Mouse (Mus musculus) embryonic facial prominence, embryonic 13.5 days (tissue): Measurements from ENCODE around the gene Ptprt. TPM values are rescaled to one million over a fixed set of nuclear protein-coding genes. Genes with fewer than 3 reads are reported as not detected.
A peak's percentile ranks its signal among the peaks of the same experiment; 100 is the strongest.

Experiments used
- ATAC-seq: fragments of 200-750 bp; cut with Nextera tagmentation; 2 replicates; pipeline ENCODE4 v1.8.0; 2017; ENCODE audit warnings: low read depth; ENCODE audit not compliant: insufficient number of reproducible peaks, insufficient read depth, low FRiP score, low TSS enrichment
- H3K27ac ChIP-seq: fragments of 300-500 bp; sonication (generic); 2 replicates; pipeline ENCODE4 v1.5.1; 2015; ENCODE audit warnings: moderate library complexity, mild to moderate bottlenecking, inconsistent platforms
- H3K27me3 ChIP-seq: fragments of 300-500 bp; sonication (generic); 2 replicates; pipeline ENCODE4 v1.6.1; 2015; ENCODE audit warnings: mild to moderate bottlenecking, inconsistent platforms
- H3K36me3 ChIP-seq: fragments of 300-500 bp; sonication (generic); 2 replicates; pipeline ENCODE4 v1.6.1; 2015; ENCODE audit warnings: mild to moderate bottlenecking, inconsistent platforms
- H3K4me1 ChIP-seq: fragments of 300-500 bp; sonication (generic); 2 replicates; pipeline ENCODE4 v1.6.1; 2015; ENCODE audit warnings: inconsistent platforms
- H3K4me2 ChIP-seq: fragments of 300-500 bp; sonication (generic); 2 replicates; pipeline ENCODE4 v1.6.1; 2015; ENCODE audit warnings: moderate library complexity, mild to moderate bottlenecking, inconsistent platforms
- H3K4me3 ChIP-seq: fragments of 300-500 bp; sonication (generic); 2 replicates; pipeline ENCODE4 v1.5.1; 2015; ENCODE audit warnings: mild to moderate bottlenecking, inconsistent platforms
- H3K9ac ChIP-seq: fragments of 300-500 bp; sonication (generic); 2 replicates; pipeline ENCODE4 v1.6.1; 2015; ENCODE audit warnings: mild to moderate bottlenecking, inconsistent platforms
- H3K9me3 ChIP-seq: fragments of 300-500 bp; sonication (generic); 2 replicates; pipeline ENCODE4 v1.6.1; 2016; ENCODE audit warnings: inconsistent platforms
- WGBS: fragments of 180-500 bp; shearing (Covaris S2); methylation state at CpG from one replicate; pipeline ENCODE4 v1.1.7; 2015; ENCODE audit warnings: mixed read lengths; 5-methylcytosine and 5-hydroxymethylcytosine counted together
- polyA plus RNA-seq: library from polyadenylated mRNA; unstranded; fragments of >200 nt; fragmentation: Nextera tagmentation; extraction: Ambion mirVana; gene quantifications from 2 replicates; pipeline ENCODE4 v1.2.1, GENCODE M21; 2015

The Ptprt gene
- polyA plus RNA-seq, result 0.93 and 1.3 TPM in 2 replicates

DNA sequence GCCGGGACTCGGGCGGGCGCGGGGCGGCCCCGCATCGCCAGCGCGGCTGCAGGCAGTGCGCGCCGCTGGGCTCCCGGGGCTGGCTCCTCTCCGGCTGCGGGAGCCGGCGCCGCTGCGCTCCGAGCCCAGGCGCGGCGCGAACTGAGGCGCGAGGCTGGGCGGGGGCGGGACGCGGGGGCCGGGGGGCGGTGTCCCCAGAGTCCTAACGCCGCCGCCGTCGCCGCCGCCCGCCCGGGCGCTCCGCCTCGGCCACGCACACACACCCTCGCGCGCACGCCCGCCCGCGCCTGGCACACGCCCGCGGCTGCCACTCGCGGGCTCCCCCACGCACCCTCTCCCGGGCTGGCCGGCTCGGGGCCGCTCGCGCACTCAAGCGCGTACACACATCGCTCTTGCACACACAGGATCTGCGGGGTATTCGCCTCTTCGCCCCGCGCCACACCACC is at the start of gene Ptprt:
Gene Ptprt (minus strand): TSS at position 207 of the 446 bp plus-strand sequence.
- Histone ChIP-seq H3K9ac (peak within 1 kb of the TSS; percentile 67), H3K4me3 (peak within 1 kb of the TSS; percentile 56), H3K9me3 (no peaks in the 10 kb centered on the region), H3K36me3 (no peaks in the 10 kb centered on the region), H3K27me3 (peaks cover 81% of the 10 kb centered on the region), H3K4me1 (peaks cover 25% of the 10 kb centered on the region), H3K27ac (no peak within 1 kb of the TSS), H3K4me2 (peak within 1 kb of the TSS; percentile 97)
- 0 out of 2 replicates have a peak, but pooled peaks have one; percentile 35 for ATAC-seq
- WGBS, result under 1% methylated on average over 67 of the region's 73 CpGs

DNA sequence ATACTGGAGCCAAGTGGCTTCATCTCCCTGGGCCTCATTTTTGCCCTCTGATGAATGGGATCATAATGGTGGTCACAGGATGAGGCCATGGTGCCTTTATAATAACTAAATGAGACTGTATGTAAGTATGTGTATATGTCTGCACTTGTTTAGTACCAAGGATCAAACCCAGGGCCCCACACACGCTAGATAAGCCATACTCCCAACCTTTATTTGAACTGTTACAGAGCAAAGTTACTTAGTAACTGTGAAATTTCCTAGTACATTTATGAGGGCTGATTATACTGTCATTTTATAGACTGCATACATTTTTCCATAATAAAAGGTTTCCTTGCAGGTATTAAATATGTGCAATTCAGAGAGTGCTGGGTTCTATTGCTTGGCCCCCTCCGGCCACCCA is 49.5 kb upstream of the Ptprt start:
- no peaks in the 10 kb centered on the region for H3K9me3 ChIP-seq
- no peak overlapping the region for H3K4me2 ChIP-seq
- 87% methylated on average over 2 of the region's 2 CpGs for WGBS
- no peak overlapping the region for H3K4me3 ChIP-seq
- H3K27me3 ChIP-seq, result no peaks in the 10 kb centered on the region
- no peaks in the 10 kb centered on the region for H3K4me1 ChIP-seq
- no peaks in the 10 kb centered on the region for H3K36me3 ChIP-seq
- no peak overlapping the region for H3K9ac ChIP-seq
- no peak for ATAC-seq
- H3K27ac ChIP-seq, result no peak overlapping the region

DNA sequence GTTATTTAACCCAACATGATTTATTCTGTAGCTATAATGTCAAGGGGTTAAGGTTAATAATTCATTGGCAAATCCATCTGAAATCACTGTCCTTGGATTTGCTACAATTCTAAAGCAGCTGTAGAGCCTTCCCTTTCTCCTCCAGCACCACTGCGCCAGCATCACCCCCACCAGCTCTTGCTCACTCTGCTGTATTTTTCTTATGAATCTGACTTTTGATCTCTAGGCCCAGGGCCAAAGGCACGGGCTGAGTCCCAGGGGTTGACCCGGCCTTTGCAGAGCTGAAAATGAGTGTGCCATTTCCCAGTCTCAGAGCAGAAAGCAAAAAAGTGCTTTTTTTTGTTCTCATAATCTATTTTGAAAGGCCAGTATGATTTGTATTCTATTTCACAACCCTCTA is 38.7 kb upstream of the Ptprt start:
- Histone ChIP-seq H3K9me3 (no peaks in the 10 kb centered on the region), H3K9ac (no peak overlapping the region), H3K4me2 (no peak overlapping the region), H3K27me3 (no peaks in the 10 kb centered on the region), H3K4me1 (no peaks in the 10 kb centered on the region), H3K36me3 (no peaks in the 10 kb centered on the region), H3K27ac (no peak overlapping the region), H3K4me3 (no peak overlapping the region)
- ATAC-seq, result no peak
- 68% methylated on average over 3 of the region's 3 CpGs for WGBS

DNA sequence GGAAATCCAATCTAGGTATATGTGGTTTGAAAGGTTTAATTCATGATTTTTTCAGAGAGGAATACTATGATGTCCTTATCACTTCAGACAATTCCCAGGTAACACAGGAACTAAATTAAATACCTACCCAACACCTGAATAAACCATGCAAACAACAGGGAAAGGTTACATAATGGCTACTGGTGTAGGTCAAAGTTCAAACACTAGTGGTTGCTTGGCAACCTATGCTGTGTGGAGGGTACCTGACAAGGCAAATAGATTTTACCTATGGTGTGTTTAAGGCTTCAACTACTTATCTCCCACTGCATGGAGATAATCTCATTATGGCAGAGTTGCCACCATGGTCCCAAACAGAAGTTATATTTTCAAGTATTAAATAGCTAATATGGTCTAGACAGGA is 38.1 kb upstream of the Ptprt start:
- ATAC-seq, result no peak
- H3K4me2 ChIP-seq, result no peak overlapping the region
- no peak overlapping the region for H3K4me3 ChIP-seq
- no peak overlapping the region for H3K27ac ChIP-seq
- H3K36me3 ChIP-seq, result no peaks in the 10 kb centered on the region
- H3K27me3 ChIP-seq, result no peaks in the 10 kb centered on the region
- no peak overlapping the region for H3K9ac ChIP-seq
- no peaks in the 10 kb centered on the region for H3K9me3 ChIP-seq
- H3K4me1 ChIP-seq, result no peaks in the 10 kb centered on the region

DNA sequence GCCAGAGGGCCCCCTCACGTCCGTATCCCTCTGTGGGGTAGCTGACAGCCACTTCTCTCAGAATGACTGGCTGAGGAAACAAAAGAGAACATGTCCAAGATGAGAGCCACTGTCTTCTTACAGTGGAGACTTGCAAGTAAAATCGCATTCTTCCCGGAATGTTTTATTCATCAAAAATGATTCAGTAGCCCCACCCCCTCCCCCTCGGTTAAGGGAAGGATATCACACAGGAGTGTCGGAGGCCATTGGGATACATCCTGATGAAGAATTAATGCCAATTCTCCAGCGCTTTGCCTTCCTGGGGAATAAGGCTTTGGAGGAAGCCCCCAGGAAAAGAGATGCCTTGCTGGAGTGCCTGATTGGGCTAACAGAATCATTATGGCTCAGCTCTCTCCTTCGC is 37.1 kb upstream of the Ptprt start:
- H3K9ac ChIP-seq, result no peak overlapping the region
- H3K27me3 ChIP-seq, result no peaks in the 10 kb centered on the region
- H3K9me3 ChIP-seq, result no peaks in the 10 kb centered on the region
- H3K4me3 ChIP-seq, result no peak overlapping the region
- H3K4me1 ChIP-seq, result no peaks in the 10 kb centered on the region
- 68% methylated on average over 8 of the region's 8 CpGs for WGBS
- H3K27ac ChIP-seq, result no peak overlapping the region
- H3K4me2 ChIP-seq, result no peak overlapping the region
- no peaks in the 10 kb centered on the region for H3K36me3 ChIP-seq
- ATAC-seq, result no peak

DNA sequence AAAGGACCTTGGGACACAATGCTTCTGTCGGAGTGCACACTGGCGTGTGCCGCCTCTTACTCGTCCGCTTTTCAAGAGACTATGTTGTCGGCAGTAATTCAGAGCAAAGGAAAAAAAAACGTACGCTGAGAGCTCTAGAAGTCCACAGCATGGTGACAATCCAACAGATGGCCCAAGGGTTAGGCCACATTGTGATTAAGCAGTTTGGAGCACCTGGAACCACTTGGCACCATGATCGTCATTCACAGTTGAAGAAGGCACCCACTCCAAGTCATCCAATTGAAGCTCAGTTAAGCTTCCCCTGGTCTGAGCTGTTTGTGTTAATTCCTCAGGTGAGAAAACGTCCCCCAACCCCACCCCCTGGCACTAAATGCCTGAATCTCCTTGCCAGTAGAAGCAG is 36.2 kb upstream of the Ptprt start:
- no peak for ATAC-seq
- 79% methylated on average over 10 of the region's 10 CpGs for WGBS
- H3K27ac ChIP-seq, result no peak overlapping the region
- no peaks in the 10 kb centered on the region for H3K36me3 ChIP-seq
- no peak overlapping the region for H3K4me3 ChIP-seq
- H3K9ac ChIP-seq, result no peak overlapping the region
- H3K27me3 ChIP-seq, result no peaks in the 10 kb centered on the region
- H3K4me1 ChIP-seq, result no peaks in the 10 kb centered on the region
- H3K4me2 ChIP-seq, result no peak overlapping the region
- H3K9me3 ChIP-seq, result no peaks in the 10 kb centered on the region

DNA sequence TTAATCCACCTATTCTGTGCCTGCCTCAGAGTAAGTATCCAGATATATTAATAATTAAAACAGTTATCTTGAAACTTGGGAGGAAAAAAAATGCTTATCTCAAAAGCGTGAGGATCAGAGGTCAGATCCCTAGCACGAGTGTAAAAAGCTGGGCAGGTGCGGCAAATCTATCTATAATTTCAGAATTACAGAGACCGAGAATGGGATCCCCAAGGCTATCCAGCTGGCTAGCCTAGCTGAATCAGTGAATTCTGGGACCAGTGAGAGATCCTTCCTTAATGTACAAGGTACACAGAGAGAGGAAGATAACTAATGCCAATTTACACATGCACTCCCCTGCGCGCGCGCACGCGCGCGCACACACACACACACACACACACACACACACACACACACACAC is 31.2 kb upstream of the Ptprt start:
- ATAC-seq, result no peak
- Histone ChIP-seq H3K4me3 (no peak overlapping the region), H3K4me2 (no peak overlapping the region), H3K27ac (no peak overlapping the region), H3K27me3 (no peaks in the 10 kb centered on the region), H3K4me1 (no peaks in the 10 kb centered on the region), H3K9me3 (no peaks in the 10 kb centered on the region), H3K36me3 (no peaks in the 10 kb centered on the region), H3K9ac (no peak overlapping the region)
- 93% methylated on average over 12 of the region's 12 CpGs for WGBS

DNA sequence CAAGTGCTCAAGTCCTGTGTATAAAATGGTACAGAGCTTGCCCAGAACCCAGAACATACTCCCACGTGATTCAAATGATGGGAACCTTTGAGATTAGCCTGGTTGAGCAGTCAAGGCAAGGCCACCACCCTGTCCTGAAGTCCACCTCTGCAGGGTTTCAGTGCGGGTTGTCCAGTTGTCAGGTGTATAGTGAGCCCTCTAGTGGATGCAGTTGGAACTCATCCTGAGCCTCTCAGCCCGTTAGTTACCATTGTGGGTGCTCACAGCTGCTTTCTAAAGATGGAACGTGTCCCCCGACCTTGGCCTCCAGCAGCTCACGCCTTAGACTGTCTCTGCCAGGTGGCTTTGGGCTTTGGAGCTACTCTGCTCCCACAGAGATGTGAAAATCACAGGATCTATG is 21.7 kb upstream of the Ptprt start:
- 11% methylated on average over 6 of the region's 6 CpGs for WGBS
- Histone ChIP-seq H3K4me1 (no peaks in the 10 kb centered on the region), H3K27me3 (no peaks in the 10 kb centered on the region; the same call in 1 of the 2 replicates), H3K27ac (no peak overlapping the region), H3K9me3 (no peaks in the 10 kb centered on the region), H3K4me3 (no peak overlapping the region), H3K36me3 (no peaks in the 10 kb centered on the region), H3K4me2 (no peak overlapping the region), H3K9ac (no peak overlapping the region)
- no peak for ATAC-seq

DNA sequence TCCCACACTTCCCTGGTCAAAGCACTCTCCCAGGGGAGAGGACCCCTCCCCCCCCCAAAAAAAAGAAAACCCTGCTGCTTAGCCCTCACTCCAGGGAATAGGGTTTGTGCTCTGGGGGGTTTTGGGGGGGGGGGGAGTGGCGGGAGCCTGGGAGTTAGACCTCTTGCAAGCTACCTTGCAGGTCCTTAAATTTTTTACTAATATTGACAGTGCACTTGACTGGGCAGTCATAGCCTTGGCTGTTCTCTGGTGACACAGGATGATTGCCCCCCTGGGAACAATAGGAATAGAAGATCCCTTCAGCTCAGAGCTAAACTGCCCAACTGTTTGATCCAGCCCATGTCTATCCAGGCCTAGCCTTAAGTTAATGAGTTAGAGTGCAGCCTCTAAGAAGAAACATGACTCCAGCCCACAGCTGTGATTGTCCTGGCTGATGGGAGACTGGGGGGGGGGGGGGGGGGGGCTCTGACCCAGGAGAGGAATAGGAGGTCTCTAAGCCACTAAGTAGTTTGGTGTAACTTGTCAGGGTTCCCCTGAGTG is 1.6 kb upstream of the Ptprt start:
- Histone ChIP-seq H3K9ac (no peak overlapping the region), H3K27me3 (peaks cover 67% of the 10 kb centered on the region), H3K4me2 (no peak overlapping the region), H3K36me3 (no peaks in the 10 kb centered on the region), H3K27ac (no peak overlapping the region), H3K9me3 (no peaks in the 10 kb centered on the region), H3K4me3 (no peak overlapping the region), H3K4me1 (peaks cover 25% of the 10 kb centered on the region)
- WGBS, result 25% methylated on average over 1 of the region's 1 CpGs
- ATAC-seq, result no peak

DNA sequence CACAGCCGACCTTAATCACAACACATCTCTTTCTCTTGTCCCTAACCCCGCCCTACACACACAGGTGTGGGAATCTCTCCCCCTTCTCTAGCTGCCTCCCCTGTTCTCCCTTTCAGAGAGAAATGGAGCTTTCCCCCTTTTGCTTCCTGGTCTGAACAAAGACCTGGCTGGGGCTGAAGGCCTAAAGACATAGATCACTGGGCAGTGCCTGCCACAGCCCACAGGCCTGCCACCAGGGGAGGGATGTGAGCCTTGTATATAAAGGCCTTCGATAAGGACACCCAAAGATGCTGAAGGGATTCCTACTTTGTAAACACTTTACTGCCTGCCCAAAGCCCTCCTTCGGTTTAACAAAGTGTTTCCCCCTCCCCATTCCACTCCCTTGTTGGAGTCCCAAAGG is 786 bp upstream of the Ptprt start:
- Histone ChIP-seq H3K9me3 (no peaks in the 10 kb centered on the region), H3K27me3 (peaks cover 74% of the 10 kb centered on the region), H3K9ac (no peak overlapping the region), H3K4me1 (peaks cover 25% of the 10 kb centered on the region), H3K4me3 (no peak overlapping the region), H3K4me2 (peak overlapping the region; percentile 97), H3K27ac (no peak overlapping the region), H3K36me3 (no peaks in the 10 kb centered on the region)
- WGBS, result 9% methylated on average over 4 of the region's 4 CpGs
- ATAC-seq, result no peak

DNA sequence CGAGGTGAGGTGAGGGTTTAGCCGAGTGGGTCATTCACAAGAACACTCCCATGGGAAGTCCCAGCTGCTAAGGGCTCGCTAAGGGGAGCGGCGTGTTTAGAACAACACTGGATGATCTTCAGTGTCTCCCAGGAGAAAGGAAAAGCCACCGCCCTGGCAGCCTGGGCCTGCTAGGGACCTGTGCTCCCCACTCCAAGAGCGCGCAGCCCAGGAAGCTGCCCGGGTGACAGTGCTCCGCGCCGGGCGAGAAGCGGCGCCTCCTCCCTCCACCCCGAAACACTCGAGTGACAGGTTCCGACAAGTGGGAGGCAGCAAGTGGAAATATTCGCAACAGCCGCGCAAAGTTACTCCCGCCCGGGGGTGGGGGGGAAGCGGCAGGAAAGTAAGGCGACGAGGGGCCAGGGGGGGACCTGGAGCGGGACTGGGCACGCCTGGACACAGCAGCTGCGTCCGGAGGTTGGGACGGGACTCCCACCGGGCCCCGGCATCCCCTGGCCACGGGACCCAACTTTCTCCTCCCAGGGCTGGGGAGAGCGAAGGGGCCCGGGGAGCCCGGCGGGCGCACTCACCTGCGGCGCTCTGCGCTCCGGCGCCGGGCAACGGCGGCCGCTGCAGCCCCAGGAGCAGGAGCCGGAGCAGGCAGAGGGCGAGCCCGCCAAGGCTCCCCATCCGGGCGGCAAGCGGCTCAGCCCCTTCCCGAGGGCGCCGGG is 561 bp downstream of the Ptprt start:
- Histone ChIP-seq H3K4me3 (peak overlapping the region; percentile 56), H3K27ac (no peak overlapping the region), H3K4me1 (peaks cover 25% of the 10 kb centered on the region), H3K4me2 (peak overlapping the region; percentile 97), H3K36me3 (no peaks in the 10 kb centered on the region), H3K9me3 (no peaks in the 10 kb centered on the region), H3K27me3 (peaks cover 87% of the 10 kb centered on the region), H3K9ac (peak overlapping the region; percentile 67)
- WGBS, result under 1% methylated on average over 44 of the region's 57 CpGs
- no peak for ATAC-seq

DNA sequence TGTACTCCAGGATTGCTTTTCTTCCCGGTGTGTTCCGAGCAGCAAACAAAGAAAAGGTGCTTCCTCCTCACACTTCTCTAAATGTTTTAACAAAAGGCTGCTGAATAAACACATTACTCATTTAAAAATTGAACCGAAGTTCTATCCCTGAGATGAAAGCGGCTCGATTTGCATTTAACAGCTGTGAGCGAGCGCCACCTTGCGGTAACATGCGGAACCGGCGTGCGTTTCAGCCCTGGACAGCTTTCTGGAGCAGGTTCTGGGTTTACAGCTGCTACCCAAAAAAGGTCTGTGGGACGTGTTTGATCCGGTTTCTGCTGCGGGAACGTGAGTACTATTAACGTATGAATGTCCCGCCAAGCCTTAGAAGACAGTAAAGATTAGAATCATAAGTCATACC is 1.9 kb downstream of the Ptprt start:
- under 1% methylated on average over 18 of the region's 18 CpGs for WGBS
- Histone ChIP-seq H3K4me1 (peaks cover 25% of the 10 kb centered on the region), H3K27me3 (peaks cover 89% of the 10 kb centered on the region), H3K4me2 (peak overlapping the region; percentile 97), H3K36me3 (no peaks in the 10 kb centered on the region), H3K9ac (0 out of 2 replicates have a peak overlapping the region, but pooled peaks have one; percentile 21), H3K27ac (no peak overlapping the region), H3K9me3 (no peaks in the 10 kb centered on the region), H3K4me3 (peak overlapping the region; percentile 56)
- ATAC-seq, result no peak
